Mouse (Mus musculus) limb, embryonic 12.5 days (tissue): ENCODE results near the gene Tmem102. TPM values are rescaled to one million over a fixed set of nuclear protein-coding genes. Genes with fewer than 3 reads are reported as not detected.
A peak's percentile ranks its signal among the peaks of the same experiment; 100 is the strongest.

Source experiments
- ATAC-seq: fragments of 200-750 bp; cut with Nextera tagmentation; 2 replicates; pipeline ENCODE4 v1.8.0; 2017; ENCODE audit warnings: low read depth, moderate TSS enrichment; ENCODE audit not compliant: insufficient number of reproducible peaks, insufficient read depth, low FRiP score, low TSS enrichment
- H3K27ac ChIP-seq: fragments of 300-500 bp; sonication (generic); 2 replicates; pipeline ENCODE4 v1.5.1; 2016; ENCODE audit warnings: mild to moderate bottlenecking, moderate library complexity
- H3K27me3 ChIP-seq: fragments of 300-500 bp; sonication (generic); 2 replicates; pipeline ENCODE4 v1.6.1; 2016; ENCODE audit warnings: mild to moderate bottlenecking, moderate library complexity
- H3K36me3 ChIP-seq: fragments of 300-500 bp; sonication (generic); 2 replicates; pipeline ENCODE4 v1.6.1; 2016; ENCODE audit warnings: mild to moderate bottlenecking, moderate library complexity
- H3K4me1 ChIP-seq: fragments of 300-500 bp; sonication (generic); replicated peaks from 2 replicates; pipeline ENCODE4 v1.6.1; 2016
- H3K4me2 ChIP-seq: fragments of 300-500 bp; sonication (generic); 2 replicates; pipeline ENCODE4 v1.6.1; 2016; ENCODE audit warnings: mild to moderate bottlenecking, moderate library complexity
- H3K4me3 ChIP-seq: fragments of 300-500 bp; sonication (generic); replicated peaks from 2 replicates; pipeline ENCODE4 v1.5.1; 2016; ENCODE audit warnings: mild to moderate bottlenecking
- H3K9ac ChIP-seq: fragments of 300-500 bp; sonication (generic); replicated peaks from 2 replicates; pipeline ENCODE4 v1.6.1; 2016; ENCODE audit warnings: mild to moderate bottlenecking, moderate library complexity
- H3K9me3 ChIP-seq: fragments of 300-500 bp; sonication (generic); 2 replicates; pipeline ENCODE4 v1.6.1; 2016; ENCODE audit warnings: mild to moderate bottlenecking, moderate library complexity
- WGBS: fragments of 180-500 bp; shearing (Covaris S2); methylation state at CpG from one replicate; pipeline ENCODE4 v1.1.7; 2016; 5-methylcytosine and 5-hydroxymethylcytosine counted together
- polyA plus RNA-seq: library from polyadenylated mRNA; unstranded; fragments of >200 nt; fragmentation: Nextera tagmentation; extraction: Ambion mirVana; gene quantifications from 2 replicates; pipeline ENCODE4 v1.2.1, GENCODE M21; 2016

Tmem102 gene
- polyA plus RNA-seq: 1.6 and 1.8 TPM in 2 replicates

GRCm38 (mm10) chr11:69804972-69805909, at the start of gene Tmem102:
Tmem102 (minus strand) TSS chr11:69805624.
- Histone ChIP-seq H3K4me3 (peak within 1 kb of the TSS; percentile 57), H3K9ac (0 out of 2 replicates have a peak within 1 kb of the TSS, but pooled peaks have one; percentile 9)
- ATAC-seq: no peak

GRCm38 (mm10) chr11:69854680-69855079, 49.3 kb upstream of the Tmem102 start:
- WGBS: 81% methylated on average over 10 of the region's 10 CpGs
- Histone ChIP-seq H3K4me2 (no peak overlapping the region), H3K36me3 (peaks cover 29% of the 10 kb centered on the region), H3K9ac (no peak overlapping the region), H3K27me3 (peaks cover 32% of the 10 kb centered on the region), H3K4me3 (no peak overlapping the region), H3K27ac (peak overlapping the region; percentile 5; the same call in 1 of the 2 replicates), H3K4me1 (peaks cover 14% of the 10 kb centered on the region), H3K9me3 (no peaks in the 10 kb centered on the region)
- ATAC-seq: no peak

More at GRCm38 (mm10) chr11:69804972-69805909, at the start of gene Tmem102:
- WGBS: 6% methylated on average over 29 of the region's 29 CpGs
- peak within 1 kb of the TSS; percentile 92 for H3K4me2 ChIP-seq
- peaks cover 9% of the 10 kb centered on the region for H3K9me3 ChIP-seq
- H3K4me1 ChIP-seq: peaks cover 47% of the 10 kb centered on the region
- no peak within 1 kb of the TSS for H3K27ac ChIP-seq
- no peaks in the 10 kb centered on the region for H3K36me3 ChIP-seq
- peaks cover 77% of the 10 kb centered on the region for H3K27me3 ChIP-seq

GRCm38 (mm10) chr11:69853994-69854393, 48.6 kb upstream of the Tmem102 start:
- 60% methylated on average over 7 of the region's 7 CpGs for WGBS
- Histone ChIP-seq H3K36me3 (peaks cover 36% of the 10 kb centered on the region), H3K9ac (no peak overlapping the region), H3K27ac (peak overlapping the region; percentile 41; the same call in 1 of the 2 replicates), H3K4me2 (no peak overlapping the region), H3K4me1 (peaks cover 14% of the 10 kb centered on the region), H3K9me3 (no peaks in the 10 kb centered on the region), H3K27me3 (peaks cover 25% of the 10 kb centered on the region), H3K4me3 (no peak overlapping the region)
- no peak for ATAC-seq

GRCm38 (mm10) chr11:69850754-69851153, 45.3 kb upstream of the Tmem102 start:
- Histone ChIP-seq H3K4me1 (peaks cover 26% of the 10 kb centered on the region), H3K9ac (no peak overlapping the region), H3K36me3 (peaks cover 49% of the 10 kb centered on the region), H3K27me3 (no peaks in the 10 kb centered on the region; the same call in 1 of the 2 replicates), H3K4me2 (no peak overlapping the region), H3K4me3 (no peak overlapping the region), H3K27ac (no peak overlapping the region), H3K9me3 (no peaks in the 10 kb centered on the region)
- WGBS: 77% methylated on average over 8 of the region's 8 CpGs
- ATAC-seq: no peak

- H3K36me3 ChIP-seq: peaks cover 49% of the 10 kb centered on the region
- no peak overlapping the region; the same call in 1 of the 2 replicates for H3K9ac ChIP-seq
- no peak overlapping the region for H3K4me2 ChIP-seq
- 92% methylated on average over 15 of the region's 15 CpGs for WGBS
- no peak for ATAC-seq
- no peak overlapping the region for H3K4me3 ChIP-seq
- peaks cover 28% of the 10 kb centered on the region for H3K4me1 ChIP-seq
- no peaks in the 10 kb centered on the region for H3K9me3 ChIP-seq
- no peak overlapping the region for H3K27ac ChIP-seq
- no peaks in the 10 kb centered on the region for H3K27me3 ChIP-seq
Observed at GRCm38 (mm10) chr11:69849884-69850283, 44.5 kb upstream of the Tmem102 start.

- H3K4me2 ChIP-seq: no peak overlapping the region
- peaks cover 49% of the 10 kb centered on the region for H3K36me3 ChIP-seq
- WGBS: 91% methylated on average over 9 of the region's 9 CpGs
- H3K27me3 ChIP-seq: no peaks in the 10 kb centered on the region
- peaks cover 28% of the 10 kb centered on the region for H3K4me1 ChIP-seq
- ATAC-seq: no peak
- 0 out of 2 replicates have a peak overlapping the region, but pooled peaks have one; percentile 2 for H3K4me3 ChIP-seq
- no peaks in the 10 kb centered on the region for H3K9me3 ChIP-seq
- no peak overlapping the region for H3K9ac ChIP-seq
- no peak overlapping the region for H3K27ac ChIP-seq
Observed at GRCm38 (mm10) chr11:69849128-69849527, 43.7 kb upstream of the Tmem102 start.

GRCm38 (mm10) chr11:69848021-69848420, 42.6 kb upstream of the Tmem102 start:
- Histone ChIP-seq H3K27ac (no peak overlapping the region), H3K4me2 (peak overlapping the region; percentile 90), H3K9me3 (no peaks in the 10 kb centered on the region), H3K9ac (0 out of 2 replicates have a peak overlapping the region, but pooled peaks have one; percentile 81), H3K36me3 (peaks cover 49% of the 10 kb centered on the region), H3K4me1 (peaks cover 28% of the 10 kb centered on the region), H3K4me3 (peak overlapping the region; percentile 72), H3K27me3 (no peaks in the 10 kb centered on the region)
- ATAC-seq: no peak
- 95% methylated on average over 6 of the region's 6 CpGs for WGBS

GRCm38 (mm10) chr11:69846738-69847688, 41.6 kb upstream of the Tmem102 start:
- Histone ChIP-seq H3K27me3 (no peaks in the 10 kb centered on the region), H3K4me2 (peak overlapping the region; percentile 90), H3K27ac (peak overlapping the region; percentile 97), H3K36me3 (peaks cover 44% of the 10 kb centered on the region), H3K4me1 (peaks cover 28% of the 10 kb centered on the region), H3K4me3 (peak overlapping the region; percentile 72), H3K9ac (peak overlapping the region; percentile 81), H3K9me3 (no peaks in the 10 kb centered on the region)
- WGBS: 10% methylated on average over 37 of the region's 37 CpGs
- peak; percentile 45 for ATAC-seq

GRCm38 (mm10) chr11:69846198-69846680, 40.8 kb upstream of the Tmem102 start, which contains the start of gene Plscr3:
Plscr3 (plus strand) TSS chr11:69846376.
- peak within 1 kb of the TSS; percentile 81 for H3K9ac ChIP-seq
- H3K4me1 ChIP-seq: peaks cover 28% of the 10 kb centered on the region
- H3K9me3 ChIP-seq: no peaks in the 10 kb centered on the region
- H3K4me2 ChIP-seq: peak within 1 kb of the TSS; percentile 90
- H3K27ac ChIP-seq: peak within 1 kb of the TSS; percentile 97
- peaks cover 36% of the 10 kb centered on the region for H3K36me3 ChIP-seq
- peak within 1 kb of the TSS; percentile 72 for H3K4me3 ChIP-seq
- no peaks in the 10 kb centered on the region for H3K27me3 ChIP-seq
- WGBS: 1% methylated on average over 38 of the region's 38 CpGs
- ATAC-seq: peak; percentile 91

- H3K36me3 ChIP-seq: peaks cover 2% of the 10 kb centered on the region; the same call in 1 of the 2 replicates
- H3K9ac ChIP-seq: peak overlapping the region; percentile 64
- peak overlapping the region; percentile 95 for H3K4me2 ChIP-seq
- 2% methylated on average over 7 of the region's 7 CpGs for WGBS
- peaks cover 43% of the 10 kb centered on the region for H3K4me1 ChIP-seq
- H3K4me3 ChIP-seq: peak overlapping the region; percentile 72
- no peak for ATAC-seq
- no peaks in the 10 kb centered on the region for H3K9me3 ChIP-seq
- peak overlapping the region; percentile 89 for H3K27ac ChIP-seq
- peaks cover 28% of the 10 kb centered on the region for H3K27me3 ChIP-seq
Observed at GRCm38 (mm10) chr11:69838714-69839104, 33.3 kb upstream of the Tmem102 start.
